ENCODE assay signal across 7 mouse cellular contexts in genomic region chr9:56552766-56553165, GRCm38 (mm10).
DNase-seq lines count a peak whose midpoint lies in the region; ATAC-seq and TF ChIP-seq lines count a peak whose summit lies in the region.

No protein-coding gene starts in this region.

- no peaks in the 10 kb centered on the region for H3K27me3 ChIP-seq in embryonic facial prominence, embryonic 13.5 days
- peaks cover 12% of the 10 kb centered on the region for H3K27me3 ChIP-seq in heart, embryonic 10.5 days (ENCODE audit: insufficient read depth, poor library complexity, severe bottlenecking)
- peaks cover 16% of the 10 kb centered on the region for H3K27me3 ChIP-seq in kidney, embryonic 15.5 days
- H3K27me3 ChIP-seq in liver, adult 2 months (ENCODE audit: control insufficient read depth, insufficient read depth, low read length), result no peaks in the 10 kb centered on the region

- no peaks in the 10 kb centered on the region for H3K9me3 ChIP-seq in embryonic facial prominence, embryonic 13.5 days
- H3K9me3 ChIP-seq in heart, embryonic 10.5 days, result no peaks in the 10 kb centered on the region
- H3K9me3 ChIP-seq in kidney, embryonic 15.5 days (replicated peaks), result no peaks in the 10 kb centered on the region

- no peak for TF ChIP-seq POLR2A in liver, adult 2 months (IDR thresholded peaks at IDR 0.05; ENCODE audit: extremely low read depth, insufficient read depth, low read length)

- no peak overlapping the region for H3K9ac ChIP-seq in embryonic facial prominence, embryonic 13.5 days
- H3K9ac ChIP-seq in kidney, embryonic 15.5 days, result no peak overlapping the region
- H3K9ac ChIP-seq in liver, adult 2 months (ENCODE audit: low read depth, low read length), result no peak overlapping the region

- WGBS in embryonic facial prominence, embryonic 13.5 days, result 5% methylated on average over 1 of the region's 1 CpGs
- WGBS in heart, embryonic 10.5 days, result 5% methylated on average over 1 of the region's 1 CpGs
- 12% methylated on average over 1 of the region's 1 CpGs for WGBS in kidney, embryonic 15.5 days
- WGBS in liver, adult 2 months, result 8% methylated on average over 1 of the region's 1 CpGs

- ATAC-seq in embryonic facial prominence, embryonic 13.5 days (ENCODE audit: insufficient number of reproducible peaks, insufficient read depth, low FRiP score, low TSS enrichment, low read depth), result 0 out of 2 replicates have a peak, but pooled peaks have one; percentile 50
- peak; percentile 70 for ATAC-seq in kidney, embryonic 15.5 days (replicated peaks; ENCODE audit: low FRiP score)
- ATAC-seq in monocyte, adult 5-6 weeks (replicated peaks; ENCODE audit: insufficient number of reproducible peaks, low FRiP score, low TSS enrichment, poor library complexity, severe bottlenecking), result peak; percentile 30; the same call in 1 of the 2 replicates

- DNase-seq in adrenal gland, postnatal 14 days, result peak; percentile 92
- DNase-seq in heart, embryonic 10.5 days (ENCODE audit: low spot score), result peak; percentile 91
- DNase-seq in liver, adult 2 months (ENCODE audit: extremely low read depth, low read depth, low spot score), result peak; percentile 58
- peak; percentile 48 to 49 for DNase-seq in spleen, postnatal 36 days (ENCODE audit: low spot score in 2 of 2)

- H3K4me3 ChIP-seq in embryonic facial prominence, embryonic 13.5 days, result no peak overlapping the region
- no peak overlapping the region for H3K4me3 ChIP-seq in heart, embryonic 10.5 days
- no peak overlapping the region for H3K4me3 ChIP-seq in kidney, embryonic 15.5 days (replicated peaks)
- H3K4me3 ChIP-seq in liver, adult 2 months (ENCODE audit: insufficient read depth, low read depth, low read length), result no peak overlapping the region

- H3K36me3 ChIP-seq in embryonic facial prominence, embryonic 13.5 days, result no peaks in the 10 kb centered on the region
- H3K36me3 ChIP-seq in heart, embryonic 10.5 days, result no peaks in the 10 kb centered on the region
- no peaks in the 10 kb centered on the region for H3K36me3 ChIP-seq in kidney, embryonic 15.5 days
- no peaks in the 10 kb centered on the region for H3K36me3 ChIP-seq in liver, adult 2 months (ENCODE audit: control insufficient read depth, insufficient read depth, low read length)

- peaks cover 16% of the 10 kb centered on the region for H3K4me1 ChIP-seq in embryonic facial prominence, embryonic 13.5 days
- peaks cover 54% of the 10 kb centered on the region for H3K4me1 ChIP-seq in heart, embryonic 10.5 days
- peaks cover 36% of the 10 kb centered on the region for H3K4me1 ChIP-seq in kidney, embryonic 15.5 days
- no peaks in the 10 kb centered on the region for H3K4me1 ChIP-seq in liver, adult 2 months (ENCODE audit: control insufficient read depth, insufficient read depth, low read length)

- no peak overlapping the region for H3K4me2 ChIP-seq in embryonic facial prominence, embryonic 13.5 days
- H3K4me2 ChIP-seq in kidney, embryonic 15.5 days, result no peak overlapping the region

- peak; percentile 86 for TF ChIP-seq CTCF in liver, adult 2 months (IDR thresholded peaks at IDR 0.05; ENCODE audit: low read depth, low read length)

- H3K79me2 ChIP-seq in liver, adult 2 months (ENCODE audit: control insufficient read depth, insufficient read depth, low read length), result no peaks in the 10 kb centered on the region

- H3K27ac ChIP-seq in embryonic facial prominence, embryonic 13.5 days, result no peak overlapping the region
- peak overlapping the region; percentile 72; the same call in 1 of the 2 replicates for H3K27ac ChIP-seq in heart, embryonic 10.5 days
- H3K27ac ChIP-seq in kidney, embryonic 15.5 days, result peak overlapping the region; percentile 32; the same call in 1 of the 2 replicates
- H3K27ac ChIP-seq in liver, adult 2 months (replicated peaks; ENCODE audit: insufficient read depth, low read depth, low read length), result peak overlapping the region; percentile 17; the same call in 1 of the 2 replicates
